Mouse (Mus musculus) yolk sac, embryonic 10.5 days (tissue): ENCODE measurements around the gene Olfr150.
"Not testable (repeated sequence)": the region's sequence is repeated elsewhere in the genome, so short reads cannot be mapped to it uniquely, and the experiment has no call there.

ENCODE experiments used
- DNase-seq: peaks from one replicate; pipeline ENCODE4 v3.0.0-alpha.2; 2017; ENCODE audit warnings: low spot score

Gene Olfr150

GRCm38 (mm10) chr9:39730678-39731077, at the start of gene Olfr150:
TSS of gene Olfr150 (plus strand) at chr9:39730978.
- DNase-seq = no peak

DNA sequence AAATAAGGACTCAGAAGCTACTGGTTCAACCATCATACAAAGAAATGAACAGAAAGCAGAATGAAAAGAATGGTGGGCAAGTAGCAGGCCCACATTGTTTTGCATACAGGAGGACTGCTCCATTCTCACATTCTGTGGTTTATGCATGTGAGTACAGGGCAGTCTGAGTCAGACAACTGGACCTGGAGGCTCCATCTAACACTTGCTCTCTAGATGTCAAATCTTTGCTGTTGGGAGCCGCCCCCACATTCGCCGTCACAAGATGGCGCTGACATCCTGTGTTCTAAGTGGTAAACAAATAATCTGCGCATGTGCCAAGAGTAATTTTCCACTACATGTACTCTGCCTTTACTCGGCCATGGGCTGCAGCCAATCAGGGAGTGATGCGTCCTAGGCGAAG, 29.7 kb upstream of the Olfr150 start:
- DNase-seq = not testable (repeated sequence)

GRCm38 (mm10) chr9:39707017-39707416, 23.8 kb upstream of the Olfr150 start, which contains the start of gene Olfr149:
TSS of gene Olfr149 (minus strand) at chr9:39707117.
- no peak for DNase-seq

- no peak for DNase-seq
Observed at GRCm38 (mm10) chr9:39708958-39709357, 21.8 kb upstream of the Olfr150 start.

GRCm38 (mm10) chr9:39711053-39711452, 19.7 kb upstream of the Olfr150 start, which contains the start of gene Olfr965:
TSS of gene Olfr965 (plus strand) at chr9:39711353.
- no peak for DNase-seq

- no peak for DNase-seq
Observed at GRCm38 (mm10) chr9:39740741-39741140, 10.0 kb downstream of the Olfr150 start.

DNA sequence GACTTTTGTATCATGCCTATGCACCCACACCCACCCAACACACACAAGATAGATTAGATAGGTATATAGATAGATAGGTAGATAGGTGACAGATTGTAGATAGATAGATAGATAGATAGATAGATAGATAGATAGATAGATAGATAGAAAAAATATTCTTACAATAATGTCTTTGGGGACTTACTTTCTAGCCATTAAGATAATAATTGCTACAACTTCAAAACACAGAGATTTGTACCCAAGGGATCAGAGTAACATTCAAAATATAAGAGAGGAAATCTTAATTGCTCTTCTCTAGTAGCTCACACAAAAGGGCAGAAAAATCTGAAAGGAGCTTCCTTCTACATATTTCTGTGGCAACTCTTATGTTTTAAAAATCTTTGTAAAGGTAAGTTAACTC, 15.2 kb downstream of the Olfr150 start, which contains the start of gene Olfr967:
Gene Olfr967, plus strand, starts transcription at position 301 of the 400 bp plus-strand sequence.
- no peak for DNase-seq

GRCm38 (mm10) chr9:39746428-39746827, 15.7 kb downstream of the Olfr150 start:
- no peak for DNase-seq

GRCm38 (mm10) chr9:39783153-39783552, 52.4 kb downstream of the Olfr150 start, which contains the start of gene Olfr968:
TSS of gene Olfr968 (minus strand) at chr9:39783253.
- no peak for DNase-seq
